Mouse (Mus musculus) heart, postnatal 36 days (tissue): ENCODE results near the gene Lingo2. TPM values are rescaled to one million over a fixed set of nuclear protein-coding genes. Genes with fewer than 3 reads are reported as not detected.
"Not testable (repeated sequence)": the region's sequence is repeated elsewhere in the genome, so short reads cannot be mapped to it uniquely, and the experiment has no call there.

Source experiments
- DNase-seq, 2 experiments: peaks; one replicate each; pipeline ENCODE4 v3.0.0; 2021 to 2022
- intact Hi-C: fragments of 180-260 bp; cut with DNase I; formaldehyde crosslinking; loops from one replicate; pipeline ENCODE4 v1.15.1; 2025
- microRNA-seq, 2 experiments: library from miRNA; unstranded; fragments of <30 nt; microRNA quantifications; one replicate each; pipeline ENCODE4 v1.2.0; 2021; ENCODE audit warnings: borderline number of aligned reads in 2 of 2
- total RNA-seq, 2 experiments: library from RNA; stranded (reverse); gene quantifications; 2 replicates each; pipeline ENCODE4 v1.2.3; 2021

Lingo2 gene
- total RNA-seq, 2 experiments from 2014 or later = not detected

GRCm38 (mm10) chr4:35694360-35695136 is 1257.0 kb downstream of the Lingo2 start:
- intact Hi-C loops = no loop called here
- no peak for DNase-seq

DNA sequence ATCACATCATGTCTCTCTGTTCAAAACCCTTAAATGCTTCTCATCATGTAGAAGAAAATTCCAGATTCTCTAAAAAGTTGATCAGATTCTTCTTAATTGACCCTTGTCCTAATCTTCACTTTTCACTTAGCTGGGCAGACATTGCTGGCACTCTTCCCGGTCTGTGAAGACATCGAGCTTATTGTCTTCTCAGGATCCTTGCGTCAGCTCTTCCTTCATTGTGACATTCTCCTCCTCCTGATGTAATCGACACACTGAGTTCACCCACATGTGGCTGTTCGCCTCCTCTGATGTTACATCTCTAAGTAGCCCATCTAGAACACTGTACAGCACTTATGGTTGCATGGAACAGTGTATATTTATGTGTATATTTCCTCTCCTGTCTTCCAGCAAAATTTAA is 1261.0 kb downstream of the Lingo2 start:
- DNase-seq = no peak
- intact Hi-C loops = no loop called here

GRCm38 (mm10) chr4:35688498-35689240 is 1262.9 kb downstream of the Lingo2 start:
- intact Hi-C loops, DNase-seq: not testable (repeated sequence)

Small RNAs within 50 kb of the gene (microRNA-seq; reads per million reads assigned to microRNA genes)
- gene Mir873a = 0 reads per million in 2 experiments
- 0 reads per million in 2 experiments for gene Mir873b
- gene Mir876 = 0 reads per million in 2 experiments
